Mouse (Mus musculus): Measurements from ENCODE around the gene Ugt8a.
A peak's percentile ranks its signal among the peaks of the same experiment; 100 is the strongest.

The Ugt8a gene

DNA sequence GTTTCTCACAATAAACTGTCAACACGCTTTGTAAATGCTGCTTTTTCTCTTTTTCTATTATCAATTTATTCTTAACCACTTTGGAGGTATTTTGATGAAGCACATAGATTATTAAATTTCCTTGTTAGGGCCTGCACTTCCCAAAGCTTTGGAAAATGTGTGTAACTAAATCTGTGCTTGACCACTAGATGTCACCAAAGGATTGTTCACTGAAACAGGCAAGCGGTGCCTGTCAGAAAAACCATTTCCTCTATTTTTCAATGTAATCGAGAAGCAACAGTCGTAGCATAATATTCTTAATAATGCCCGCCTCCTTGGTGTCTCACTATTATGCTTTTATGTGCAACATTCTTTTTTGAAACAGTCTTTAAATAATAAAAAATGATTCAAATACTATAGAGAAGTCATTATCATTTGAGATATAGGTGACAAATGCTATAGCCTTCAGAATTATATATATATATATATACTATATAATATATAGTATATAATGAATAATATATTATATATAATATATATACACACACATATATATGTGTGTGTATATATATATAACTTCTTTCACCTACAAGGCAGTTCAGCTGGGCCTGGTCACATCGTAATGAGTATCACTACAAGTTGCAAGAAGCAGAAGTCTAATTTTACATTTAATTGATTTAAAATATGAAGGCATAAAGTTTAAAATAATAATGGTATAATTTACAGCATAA is 89.1 kb downstream of the Ugt8a start:
- peak in 1 of 2 experiments; percentile 11 for DNase-seq

DNA sequence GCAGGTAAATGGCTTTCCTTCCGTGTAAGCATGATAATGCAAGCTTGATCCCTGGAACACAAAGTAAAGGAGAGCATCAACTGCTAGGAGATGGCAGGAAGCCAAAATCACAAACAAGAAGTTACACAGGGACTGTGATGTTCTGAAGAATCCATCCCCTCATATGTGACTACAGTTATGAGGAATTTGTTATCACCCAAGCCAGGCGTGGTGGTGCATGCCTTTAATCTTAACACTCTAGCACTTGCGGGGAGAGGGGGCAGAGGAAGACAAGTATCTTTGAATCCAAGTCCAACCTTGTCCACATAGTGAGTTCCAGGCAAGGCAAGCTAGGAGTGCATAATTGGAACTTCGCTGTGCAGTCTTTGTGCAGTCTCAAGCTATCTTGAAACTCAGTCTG is 110.4 kb downstream of the Ugt8a start:
- no peak for DNase-seq

DNA sequence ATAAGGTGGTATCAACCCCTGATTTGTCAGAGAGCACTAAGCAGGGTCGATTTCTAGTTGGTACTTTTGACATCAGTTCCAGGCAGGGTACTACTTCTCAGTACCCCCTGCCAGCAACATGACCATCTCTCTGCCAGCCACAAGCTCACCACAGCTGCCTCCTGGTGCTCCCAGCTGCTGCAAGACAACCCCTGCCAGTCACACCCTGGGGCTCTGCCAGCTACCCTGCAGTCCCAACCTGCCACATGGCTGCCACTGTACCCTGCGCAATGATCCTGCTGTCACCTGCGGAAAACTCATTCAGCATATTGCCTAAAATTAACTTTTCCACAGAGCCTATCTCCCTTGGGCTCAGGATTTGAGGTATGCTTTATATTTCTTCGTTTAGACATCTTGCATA is 111.2 kb downstream of the Ugt8a start:
- peak in 1 of 2 experiments; percentile 28 for DNase-seq

DNA sequence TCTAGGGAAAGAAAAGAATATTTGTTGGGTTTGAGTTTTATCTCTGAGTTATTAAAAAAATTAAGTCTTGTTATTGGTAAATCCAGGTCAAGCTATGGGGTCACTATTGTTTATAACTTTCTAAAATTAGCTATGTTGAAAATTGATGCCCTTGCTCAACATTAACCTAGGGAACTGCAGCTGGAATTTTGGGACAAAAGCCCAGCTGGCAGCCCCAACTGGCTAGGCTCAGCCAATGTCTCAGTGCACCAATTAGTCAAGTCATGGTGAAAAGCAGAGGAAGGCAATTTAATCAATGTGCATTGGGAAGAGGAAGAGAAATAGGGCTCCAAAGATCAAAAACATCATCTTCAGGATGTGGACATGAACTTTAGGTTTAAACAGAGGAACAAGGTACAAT is 118.7 kb downstream of the Ugt8a start:
- DNase-seq = no peak

Data from kidney, postnatal 25 days (tissue).